Mouse (Mus musculus) kidney, postnatal 0 days (tissue): ENCODE results near the gene Lgals7. TPM values are rescaled to one million over a fixed set of nuclear protein-coding genes. Genes with fewer than 3 reads are reported as not detected.

Experiments used
- ATAC-seq: fragments of 200-750 bp; cut with Nextera tagmentation; replicated peaks from 2 replicates; pipeline ENCODE4 v1.8.0; 2017; ENCODE audit warnings: low read depth, moderate number of reproducible peaks, moderate TSS enrichment, moderate library complexity; ENCODE audit not compliant: low FRiP score
- DNase-seq: peaks from one replicate; pipeline ENCODE4 v3.0.0-alpha.2; 2016; ENCODE audit warnings: low spot score
- H3K27ac ChIP-seq: fragments of 300-500 bp; sonication (generic); 2 replicates; pipeline ENCODE4 v1.5.1; 2014; ENCODE audit warnings: mild to moderate bottlenecking
- H3K27me3 ChIP-seq: fragments of 300-500 bp; sonication (generic); 2 replicates; pipeline ENCODE4 v1.6.1; 2014; ENCODE audit warnings: low read length, mixed read lengths; ENCODE audit not compliant: insufficient read depth
- H3K36me3 ChIP-seq: fragments of 300-500 bp; sonication (generic); 2 replicates; pipeline ENCODE4 v1.6.1; 2014; ENCODE audit warnings: low read length, mixed read lengths; ENCODE audit not compliant: insufficient read depth
- H3K4me1 ChIP-seq: fragments of 300-500 bp; sonication (generic); replicated peaks from 2 replicates; pipeline ENCODE4 v1.6.1; 2014; ENCODE audit warnings: antibody characterized with exemption, low read length, mixed read lengths; ENCODE audit not compliant: insufficient read depth
- H3K4me2 ChIP-seq: fragments of 300-500 bp; sonication (generic); 2 replicates; pipeline ENCODE4 v1.6.1; 2014; ENCODE audit warnings: mild to moderate bottlenecking, low read length, moderate library complexity, mixed read lengths
- H3K4me3 ChIP-seq: fragments of 300-500 bp; sonication (generic); replicated peaks from 2 replicates; pipeline ENCODE4 v1.5.1; 2014; ENCODE audit warnings: low read depth, low read length
- H3K9ac ChIP-seq: fragments of 300-500 bp; sonication (generic); 2 replicates; pipeline ENCODE4 v1.6.1; 2014; ENCODE audit warnings: low read depth, low read length
- H3K9me3 ChIP-seq: fragments of 300-500 bp; sonication (generic); replicated peaks from 2 replicates; pipeline ENCODE4 v1.6.1; 2016; ENCODE audit warnings: low read length, inconsistent platforms, mixed read lengths
- CTCF ChIP-seq: IDR thresholded peaks from 2 replicates; pipeline ENCODE4 v1.5.1; 2016; ENCODE audit warnings: antibody characterized with exemption, low read depth, mild to moderate bottlenecking, moderate library complexity
- WGBS: fragments of 180-500 bp; shearing (Covaris S2); extraction: QIAGEN DNeasy Blood & Tissue Kit; methylation state at CpG from one replicate; pipeline ENCODE4 v1.1.7; 2014; 5-methylcytosine and 5-hydroxymethylcytosine counted together
- polyA plus RNA-seq: library from polyadenylated mRNA; unstranded; fragments of >200 nt; fragmentation: Nextera tagmentation; extraction: Ambion mirVana; gene quantifications from 2 replicates; pipeline ENCODE4 v1.2.1, GENCODE M21; 2015

Lgals7 gene
- polyA plus RNA-seq, 1 experiment from 2014 or later: 1.3 TPM

DNA sequence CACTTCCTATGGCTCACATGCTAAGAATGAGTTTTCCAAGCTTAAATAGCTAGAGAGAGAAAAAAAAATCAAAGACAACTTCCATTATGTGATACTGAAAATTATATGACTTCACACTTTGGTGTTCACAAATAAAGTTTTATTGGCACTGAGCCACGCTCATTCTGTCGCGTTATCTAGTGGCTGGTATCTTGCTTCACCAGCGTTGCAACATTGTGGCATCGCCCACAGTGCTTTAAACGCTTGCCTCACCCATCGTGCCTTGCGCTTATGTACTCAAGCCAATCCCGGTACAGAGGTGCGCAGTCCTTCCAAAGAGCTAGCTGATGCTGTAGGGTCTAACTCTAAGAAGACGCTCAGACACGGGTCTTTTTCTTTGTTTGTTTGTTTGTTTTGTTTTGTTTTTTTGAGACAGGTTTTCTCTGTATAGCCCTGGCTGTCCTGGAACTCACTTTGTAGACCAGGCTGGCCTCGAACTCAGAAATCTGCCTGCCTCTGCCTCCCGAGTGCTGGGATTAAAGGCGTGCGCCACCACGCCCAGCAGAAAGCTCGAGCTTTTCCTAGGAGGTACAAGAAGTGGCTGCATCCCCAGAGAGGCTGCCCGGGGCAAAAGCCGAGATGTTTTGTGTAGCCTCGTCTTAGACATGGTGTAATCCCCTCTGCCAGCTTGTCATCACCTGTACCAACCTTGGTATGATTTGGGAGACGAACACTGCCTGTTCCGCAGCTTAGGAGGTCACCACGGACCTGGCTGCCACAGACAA is 7.4 kb downstream of the Lgals7 start:
- Histone ChIP-seq H3K36me3 (no peaks in the 10 kb centered on the region), H3K4me2 (no peak overlapping the region), H3K9me3 (no peaks in the 10 kb centered on the region), H3K27ac (no peak overlapping the region), H3K27me3 (no peaks in the 10 kb centered on the region), H3K4me3 (no peak overlapping the region), H3K9ac (no peak overlapping the region), H3K4me1 (no peaks in the 10 kb centered on the region)
- TF ChIP-seq CTCF: no peak
- WGBS: 86% methylated on average over 24 of the region's 24 CpGs
- DNase-seq (no peak), ATAC-seq (no peak)

DNA sequence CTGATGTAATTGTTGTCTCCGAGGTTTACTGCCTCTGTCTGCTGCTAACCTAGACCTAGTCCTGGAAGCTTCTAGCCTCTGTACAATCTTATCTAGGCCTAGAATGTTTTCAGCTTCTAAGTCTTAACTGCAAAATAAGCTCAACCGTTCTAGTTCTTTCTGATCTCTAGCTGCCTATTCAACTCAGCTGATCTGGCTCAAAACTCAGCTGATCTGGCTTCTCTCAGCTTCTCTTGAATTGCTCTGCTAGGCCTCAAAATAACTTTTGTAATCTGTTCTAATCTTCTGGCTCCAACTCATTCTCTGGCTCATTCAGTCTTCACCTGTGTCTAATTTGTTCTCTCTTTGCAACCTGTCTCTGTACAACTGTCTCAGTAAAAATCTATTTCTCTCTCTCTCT is 10.9 kb downstream of the Lgals7 start:
- Histone ChIP-seq H3K27me3 (no peaks in the 10 kb centered on the region), H3K36me3 (no peaks in the 10 kb centered on the region), H3K27ac (no peak overlapping the region), H3K4me3 (no peak overlapping the region), H3K4me2 (no peak overlapping the region), H3K4me1 (no peaks in the 10 kb centered on the region), H3K9me3 (no peaks in the 10 kb centered on the region), H3K9ac (no peak overlapping the region)
- WGBS: 71% methylated on average over 2 of the region's 2 CpGs
- DNase-seq: no peak
- no peak for ATAC-seq
- TF ChIP-seq CTCF: no peak

DNA sequence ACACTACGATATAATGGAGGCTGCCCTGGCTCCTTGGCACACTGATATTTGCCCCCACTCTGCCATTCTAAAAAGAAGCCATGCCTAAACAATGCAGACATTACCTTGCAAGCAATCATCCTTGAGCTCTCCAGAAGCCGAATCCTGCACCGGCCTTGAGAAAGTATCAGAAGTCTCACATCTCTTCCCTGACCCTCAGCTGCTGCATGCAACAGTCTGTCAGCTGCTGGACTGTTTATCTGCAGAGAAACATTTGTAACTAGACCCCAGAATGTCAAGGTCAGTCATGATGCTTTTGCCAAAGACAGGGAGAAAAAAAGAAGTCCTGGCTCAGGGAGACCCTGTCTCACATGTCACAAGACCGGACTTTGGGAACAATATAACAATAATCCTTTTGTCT is 12.4 kb downstream of the Lgals7 start:
- no peak overlapping the region for H3K27ac ChIP-seq
- H3K36me3 ChIP-seq: no peaks in the 10 kb centered on the region
- H3K4me3 ChIP-seq: no peak overlapping the region
- ATAC-seq (no peak), DNase-seq (no peak)
- H3K9ac ChIP-seq: no peak overlapping the region
- 0 out of 2 replicates have a peak, but pooled peaks cover 1% of the 10 kb centered on the region for H3K4me1 ChIP-seq
- H3K4me2 ChIP-seq: no peak overlapping the region
- H3K27me3 ChIP-seq: no peaks in the 10 kb centered on the region
- H3K9me3 ChIP-seq: no peaks in the 10 kb centered on the region
- WGBS: 68% methylated on average over 4 of the region's 4 CpGs
- TF ChIP-seq CTCF: no peak

DNA sequence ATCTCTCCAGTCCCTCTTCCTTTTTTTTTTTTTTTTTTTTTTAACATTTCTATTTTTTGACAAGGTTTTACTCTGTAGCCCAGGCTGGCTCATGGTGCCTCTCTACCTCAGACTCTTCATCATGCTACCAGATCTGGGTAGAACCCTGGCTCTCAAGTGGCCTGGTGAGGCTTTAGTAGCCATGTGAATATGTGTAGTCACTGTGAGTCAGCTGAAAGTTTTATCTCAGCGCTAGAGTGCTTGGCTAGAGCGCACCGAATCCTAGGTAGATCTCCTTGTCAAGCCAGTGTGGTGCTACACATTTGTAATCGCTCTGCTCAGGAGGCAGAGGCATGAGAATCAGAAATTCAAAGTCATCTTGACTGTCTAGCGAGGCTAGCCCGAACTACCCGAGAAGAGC is 13.5 kb downstream of the Lgals7 start:
- no peak for DNase-seq
- no peak for TF ChIP-seq CTCF
- Histone ChIP-seq H3K27ac (no peak overlapping the region), H3K4me2 (no peak overlapping the region), H3K9ac (no peak overlapping the region), H3K36me3 (no peaks in the 10 kb centered on the region), H3K4me1 (0 out of 2 replicates have a peak, but pooled peaks cover 5% of the 10 kb centered on the region), H3K27me3 (no peaks in the 10 kb centered on the region), H3K4me3 (no peak overlapping the region), H3K9me3 (no peaks in the 10 kb centered on the region)
- no peak for ATAC-seq
- 88% methylated on average over 7 of the region's 7 CpGs for WGBS

DNA sequence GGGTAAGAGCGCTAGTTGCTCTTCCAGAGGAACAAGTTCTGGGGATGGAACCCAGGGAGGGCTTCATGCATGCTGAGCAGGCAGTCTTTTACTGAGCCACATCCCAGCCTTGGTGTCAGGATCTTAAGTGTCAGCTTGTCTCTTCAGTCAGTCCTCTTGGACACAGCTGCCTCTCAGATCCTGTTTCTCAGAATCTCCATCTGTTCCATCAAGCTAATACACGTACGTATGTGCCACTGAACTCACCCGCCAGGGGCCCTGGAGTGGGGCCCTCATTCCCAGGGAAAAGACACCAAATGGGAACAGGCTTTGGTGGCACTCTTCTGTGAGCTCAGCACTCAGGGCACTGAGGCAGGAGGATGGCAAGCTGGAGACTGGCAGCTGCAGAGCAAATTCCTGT is 14.2 kb downstream of the Lgals7 start:
- Histone ChIP-seq H3K36me3 (no peaks in the 10 kb centered on the region), H3K27me3 (no peaks in the 10 kb centered on the region), H3K9ac (no peak overlapping the region), H3K4me1 (0 out of 2 replicates have a peak, but pooled peaks cover 5% of the 10 kb centered on the region), H3K4me3 (no peak overlapping the region), H3K4me2 (no peak overlapping the region), H3K9me3 (no peaks in the 10 kb centered on the region), H3K27ac (no peak overlapping the region)
- whole genome bisulfite sequencing: 65% methylated on average over 4 of the region's 4 CpGs
- TF ChIP-seq CTCF: no peak
- DNase-seq: no peak
- ATAC-seq: no peak

DNA sequence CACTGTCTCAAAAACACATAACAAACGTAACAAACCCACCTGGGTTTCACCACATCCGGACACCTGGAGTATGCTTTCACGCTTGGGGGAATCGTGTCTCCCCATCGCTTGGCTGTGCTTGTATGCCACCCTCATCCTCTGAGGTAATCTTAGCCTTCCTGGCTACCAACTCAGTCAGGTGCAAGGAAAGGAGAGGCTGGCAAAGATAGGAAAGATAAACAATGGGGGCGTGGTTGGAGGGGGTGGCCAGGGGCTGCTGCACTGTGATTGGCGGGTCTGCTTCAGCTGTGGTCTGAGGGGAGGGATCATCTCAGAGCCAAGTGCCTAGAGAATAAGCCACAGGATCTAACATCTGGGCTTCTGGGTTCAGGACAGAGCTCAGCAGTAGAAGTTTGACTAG is 16.0 kb downstream of the Lgals7 start:
- Histone ChIP-seq H3K4me2 (no peak overlapping the region), H3K36me3 (no peaks in the 10 kb centered on the region), H3K27me3 (no peaks in the 10 kb centered on the region), H3K4me3 (no peak overlapping the region), H3K9me3 (no peaks in the 10 kb centered on the region), H3K9ac (no peak overlapping the region), H3K4me1 (0 out of 2 replicates have a peak, but pooled peaks cover 5% of the 10 kb centered on the region), H3K27ac (no peak overlapping the region)
- WGBS: 71% methylated on average over 7 of the region's 7 CpGs
- TF ChIP-seq CTCF: no peak
- DNase-seq (no peak), ATAC-seq (no peak; the same call in 1 of the 2 replicates)

DNA sequence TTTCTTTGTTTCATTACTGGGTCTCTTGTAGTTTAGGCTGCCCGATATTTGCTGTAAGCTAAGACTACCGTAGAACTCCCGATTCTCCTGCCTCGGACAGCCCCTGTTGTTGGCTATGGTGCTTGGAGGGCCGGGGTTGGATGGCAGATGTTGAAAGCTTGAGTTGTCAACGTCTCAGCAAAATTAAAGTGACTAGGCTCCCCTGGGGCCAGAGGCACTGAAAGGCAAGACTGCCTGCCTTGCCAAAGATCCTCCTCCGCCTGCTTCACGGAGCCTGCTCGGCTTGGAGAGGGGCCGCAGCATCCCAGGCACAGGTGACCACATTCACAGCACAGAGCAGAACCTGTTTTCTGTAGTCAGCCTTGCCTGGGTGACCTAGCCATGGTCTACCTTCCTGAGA is 16.9 kb downstream of the Lgals7 start:
- no peak overlapping the region for H3K27ac ChIP-seq
- no peaks in the 10 kb centered on the region for H3K27me3 ChIP-seq
- H3K36me3 ChIP-seq: no peaks in the 10 kb centered on the region
- no peak for DNase-seq
- no peak overlapping the region for H3K4me3 ChIP-seq
- ATAC-seq: no peak
- TF ChIP-seq CTCF: no peak
- H3K4me2 ChIP-seq: no peak overlapping the region
- 0 out of 2 replicates have a peak, but pooled peaks cover 5% of the 10 kb centered on the region for H3K4me1 ChIP-seq
- no peaks in the 10 kb centered on the region for H3K9me3 ChIP-seq
- 70% methylated on average over 10 of the region's 10 CpGs for WGBS
- H3K9ac ChIP-seq: no peak overlapping the region
